Mouse (Mus musculus): ENCODE data around the gene Itgav. TPM values are rescaled to one million over a fixed set of nuclear protein-coding genes. Genes with fewer than 3 reads are reported as not detected.

Gene Itgav
- polyA plus RNA-seq, 1 experiment from 2014 or later: 48.3 TPM

DNA sequence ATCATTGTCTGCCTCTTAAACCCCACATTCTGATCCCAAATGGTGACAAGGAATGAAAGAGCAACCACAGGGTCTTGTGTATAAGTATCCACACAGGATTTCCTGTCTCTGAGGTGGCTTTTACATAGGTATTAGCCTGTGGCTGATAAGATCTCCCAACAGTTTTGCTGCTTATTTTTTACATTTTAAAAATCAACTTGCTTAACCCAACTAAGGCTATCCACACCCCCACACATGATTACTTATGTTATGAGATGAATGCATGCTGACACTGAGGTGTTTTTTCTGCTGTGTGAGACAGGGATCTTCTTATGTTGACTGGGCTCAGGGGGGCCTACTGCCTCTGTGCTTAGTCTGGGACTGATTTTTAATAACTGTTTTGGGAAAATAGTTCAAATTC is 1.3 kb upstream of the Itgav start:
- 0 out of 2 replicates have a peak, but pooled peaks cover 2% of the 10 kb centered on the region for H3K4me1 ChIP-seq (replicated peaks; ENCODE audit: control insufficient read depth, insufficient read depth, low read length)
- H3K9me3 ChIP-seq (ENCODE audit: control insufficient read depth, low read length): no peaks in the 10 kb centered on the region
- H3K27me3 ChIP-seq (ENCODE audit: control insufficient read depth, insufficient read depth, low read length): no peaks in the 10 kb centered on the region
- H3K27ac ChIP-seq (ENCODE audit: low read depth, low read length): no peak overlapping the region
- ATAC-seq (replicated peaks; ENCODE audit: low FRiP score) (no peak), DNase-seq (ENCODE audit: low spot score) (no peak)
- no peak overlapping the region for H3K4me2 ChIP-seq (ENCODE audit: low read depth, low read length, severe bottlenecking)
- no peak overlapping the region for H3K4me3 ChIP-seq (ENCODE audit: low read depth, low read length)
- no peaks in the 10 kb centered on the region for H3K36me3 ChIP-seq (ENCODE audit: control insufficient read depth, insufficient read depth, low read length)
- H3K9ac ChIP-seq (ENCODE audit: low read length): no peak overlapping the region

GRCm38 (mm10) chr2:83723346-83723745 is 851 bp upstream of the Itgav start:
- no peak overlapping the region; the same call in 1 of the 2 replicates for H3K27ac ChIP-seq (ENCODE audit: low read depth, low read length)
- H3K4me1 ChIP-seq (replicated peaks; ENCODE audit: control insufficient read depth, insufficient read depth, low read length): 0 out of 2 replicates have a peak, but pooled peaks cover 2% of the 10 kb centered on the region
- H3K9ac ChIP-seq (ENCODE audit: low read length): peak overlapping the region; percentile 88; the same call in 1 of the 2 replicates
- ATAC-seq (replicated peaks; ENCODE audit: low FRiP score) (no peak), DNase-seq (ENCODE audit: low spot score) (no peak)
- 48% methylated on average over 2 of the region's 2 CpGs for WGBS
- H3K4me3 ChIP-seq (ENCODE audit: low read depth, low read length): peak overlapping the region; percentile 72
- H3K4me2 ChIP-seq (ENCODE audit: low read depth, low read length, severe bottlenecking): peak overlapping the region; percentile 79
- H3K36me3 ChIP-seq (ENCODE audit: control insufficient read depth, insufficient read depth, low read length): no peaks in the 10 kb centered on the region
- no peaks in the 10 kb centered on the region for H3K27me3 ChIP-seq (ENCODE audit: control insufficient read depth, insufficient read depth, low read length)
- H3K9me3 ChIP-seq (ENCODE audit: control insufficient read depth, low read length): no peaks in the 10 kb centered on the region

DNA sequence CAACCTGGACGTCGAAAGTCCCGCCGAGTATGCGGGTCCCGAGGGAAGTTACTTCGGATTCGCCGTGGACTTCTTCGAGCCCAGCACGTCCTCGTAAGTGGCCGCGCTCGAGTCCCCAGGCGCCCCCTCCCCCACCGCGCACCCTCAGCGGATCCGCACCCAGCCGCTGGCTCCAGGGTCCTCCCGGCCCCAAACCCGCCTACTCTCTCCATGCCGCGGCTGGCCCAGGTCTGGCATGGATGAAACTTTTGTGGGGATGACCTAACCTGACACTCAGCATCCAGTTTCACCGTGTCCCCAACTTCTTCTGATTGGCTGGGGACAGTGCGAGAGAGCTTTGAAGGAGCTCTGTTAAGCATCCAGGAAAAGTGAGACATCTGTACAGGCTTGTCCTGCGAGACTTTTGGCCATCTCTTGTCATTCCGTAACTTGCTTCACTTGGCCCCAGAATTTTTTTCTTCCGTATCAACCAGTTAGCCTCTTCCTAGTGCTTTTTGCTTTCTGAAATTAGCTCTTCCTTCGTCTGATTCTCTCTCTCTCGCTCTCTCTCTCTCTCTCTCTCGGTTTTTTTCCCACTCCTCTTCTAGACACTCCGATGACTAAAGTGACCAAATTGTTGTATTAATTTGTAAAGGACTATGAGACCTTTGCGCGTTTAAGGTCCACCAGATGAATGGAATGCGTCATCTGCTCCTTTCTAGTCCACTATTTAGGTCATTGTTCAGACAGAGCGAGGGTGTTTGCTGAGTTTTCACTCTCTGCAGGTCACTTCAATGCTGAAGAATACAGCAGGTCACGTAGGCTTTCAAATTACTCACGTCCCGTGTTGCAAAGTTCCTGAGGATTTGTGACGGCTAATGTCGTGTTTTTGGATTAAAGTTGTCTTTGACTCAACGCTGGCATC is 882 bp downstream of the Itgav start:
- H3K36me3 ChIP-seq (ENCODE audit: control insufficient read depth, insufficient read depth, low read length): no peaks in the 10 kb centered on the region
- H3K4me3 ChIP-seq (ENCODE audit: low read depth, low read length): peak overlapping the region; percentile 72
- ATAC-seq (replicated peaks; ENCODE audit: low FRiP score) (peak; percentile 74), DNase-seq (ENCODE audit: low spot score) (peak; percentile 81)
- H3K9ac ChIP-seq (ENCODE audit: low read length): peak overlapping the region; percentile 88
- no peaks in the 10 kb centered on the region for H3K27me3 ChIP-seq (ENCODE audit: control insufficient read depth, insufficient read depth, low read length)
- 0 out of 2 replicates have a peak, but pooled peaks cover 2% of the 10 kb centered on the region for H3K4me1 ChIP-seq (replicated peaks; ENCODE audit: control insufficient read depth, insufficient read depth, low read length)
- no peaks in the 10 kb centered on the region for H3K9me3 ChIP-seq (ENCODE audit: control insufficient read depth, low read length)
- peak overlapping the region; percentile 79 for H3K4me2 ChIP-seq (ENCODE audit: low read depth, low read length, severe bottlenecking)
- peak overlapping the region; percentile 89 for H3K27ac ChIP-seq (ENCODE audit: low read depth, low read length)
- WGBS: 2% methylated on average over 44 of the region's 44 CpGs

GRCm38 (mm10) chr2:83725796-83726195 is 1.6 kb downstream of the Itgav start:
- 71% methylated on average over 4 of the region's 4 CpGs for whole genome bisulfite sequencing
- Histone ChIP-seq H3K9me3 (ENCODE audit: control insufficient read depth, low read length) (no peaks in the 10 kb centered on the region), H3K4me3 (ENCODE audit: low read depth, low read length) (peak overlapping the region; percentile 72), H3K36me3 (ENCODE audit: control insufficient read depth, insufficient read depth, low read length) (no peaks in the 10 kb centered on the region), H3K9ac (ENCODE audit: low read length) (no peak overlapping the region), H3K27ac (ENCODE audit: low read depth, low read length) (no peak overlapping the region), H3K4me2 (ENCODE audit: low read depth, low read length, severe bottlenecking) (peak overlapping the region; percentile 79), H3K4me1 (replicated peaks; ENCODE audit: control insufficient read depth, insufficient read depth, low read length) (0 out of 2 replicates have a peak, but pooled peaks cover 2% of the 10 kb centered on the region), H3K27me3 (ENCODE audit: control insufficient read depth, insufficient read depth, low read length) (no peaks in the 10 kb centered on the region)
- ATAC-seq (replicated peaks; ENCODE audit: low FRiP score) (no peak), DNase-seq (ENCODE audit: low spot score) (no peak)

GRCm38 (mm10) chr2:83728238-83728682 is 4.1 kb downstream of the Itgav start:
- no peak overlapping the region for H3K27ac ChIP-seq (ENCODE audit: low read depth, low read length)
- H3K9me3 ChIP-seq (ENCODE audit: control insufficient read depth, low read length): no peaks in the 10 kb centered on the region
- no peaks in the 10 kb centered on the region for H3K27me3 ChIP-seq (ENCODE audit: control insufficient read depth, insufficient read depth, low read length)
- ATAC-seq (replicated peaks; ENCODE audit: low FRiP score) (no peak), DNase-seq (ENCODE audit: low spot score) (no peak)
- no peak overlapping the region for H3K4me2 ChIP-seq (ENCODE audit: low read depth, low read length, severe bottlenecking)
- H3K9ac ChIP-seq (ENCODE audit: low read length): no peak overlapping the region
- H3K4me1 ChIP-seq (replicated peaks; ENCODE audit: control insufficient read depth, insufficient read depth, low read length): 0 out of 2 replicates have a peak, but pooled peaks cover 2% of the 10 kb centered on the region
- WGBS: 78% methylated on average over 4 of the region's 4 CpGs
- H3K4me3 ChIP-seq (ENCODE audit: low read depth, low read length): no peak overlapping the region
- H3K36me3 ChIP-seq (ENCODE audit: control insufficient read depth, insufficient read depth, low read length): no peaks in the 10 kb centered on the region

- H3K4me1 ChIP-seq (replicated peaks; ENCODE audit: control insufficient read depth, insufficient read depth, low read length): 0 out of 2 replicates have a peak, but pooled peaks cover 2% of the 10 kb centered on the region
- ATAC-seq (replicated peaks; ENCODE audit: low FRiP score): no peak
- no peak overlapping the region for H3K9ac ChIP-seq (ENCODE audit: low read length)
- no peak overlapping the region for H3K4me3 ChIP-seq (ENCODE audit: low read depth, low read length)
- no peak for DNase-seq (ENCODE audit: low spot score)
- H3K4me2 ChIP-seq (ENCODE audit: low read depth, low read length, severe bottlenecking): no peak overlapping the region
- no peaks in the 10 kb centered on the region for H3K9me3 ChIP-seq (ENCODE audit: control insufficient read depth, low read length)
- no peaks in the 10 kb centered on the region for H3K27me3 ChIP-seq (ENCODE audit: control insufficient read depth, insufficient read depth, low read length)
- 91% methylated on average over 5 of the region's 5 CpGs for WGBS
- no peaks in the 10 kb centered on the region for H3K36me3 ChIP-seq (ENCODE audit: control insufficient read depth, insufficient read depth, low read length)
- H3K27ac ChIP-seq (ENCODE audit: low read depth, low read length): no peak overlapping the region
Measured at GRCm38 (mm10) chr2:83729339-83729738, 5.1 kb downstream of the Itgav start.

- no peak overlapping the region for H3K4me3 ChIP-seq (ENCODE audit: low read depth, low read length)
- no peak overlapping the region for H3K4me2 ChIP-seq (ENCODE audit: low read depth, low read length, severe bottlenecking)
- ATAC-seq (replicated peaks; ENCODE audit: low FRiP score) (no peak), DNase-seq (ENCODE audit: low spot score) (no peak)
- no peaks in the 10 kb centered on the region for H3K4me1 ChIP-seq (replicated peaks; ENCODE audit: control insufficient read depth, insufficient read depth, low read length)
- H3K27me3 ChIP-seq (ENCODE audit: control insufficient read depth, insufficient read depth, low read length): no peaks in the 10 kb centered on the region
- no peaks in the 10 kb centered on the region for H3K9me3 ChIP-seq (ENCODE audit: control insufficient read depth, low read length)
- 88% methylated on average over 4 of the region's 4 CpGs for WGBS
- no peak overlapping the region for H3K9ac ChIP-seq (ENCODE audit: low read length)
- no peaks in the 10 kb centered on the region for H3K36me3 ChIP-seq (ENCODE audit: control insufficient read depth, insufficient read depth, low read length)
- no peak overlapping the region for H3K27ac ChIP-seq (ENCODE audit: low read depth, low read length)
Measured at GRCm38 (mm10) chr2:83732896-83733295, 8.7 kb downstream of the Itgav start.

- no peak overlapping the region for H3K9ac ChIP-seq (ENCODE audit: low read length)
- ATAC-seq (replicated peaks; ENCODE audit: low FRiP score): no peak
- no peaks in the 10 kb centered on the region for H3K36me3 ChIP-seq (ENCODE audit: control insufficient read depth, insufficient read depth, low read length)
- 93% methylated on average over 13 of the region's 13 CpGs for WGBS
- DNase-seq (ENCODE audit: low spot score): no peak
- H3K27ac ChIP-seq (ENCODE audit: low read depth, low read length): no peak overlapping the region
- H3K9me3 ChIP-seq (ENCODE audit: control insufficient read depth, low read length): no peaks in the 10 kb centered on the region
- no peaks in the 10 kb centered on the region for H3K27me3 ChIP-seq (ENCODE audit: control insufficient read depth, insufficient read depth, low read length)
- no peaks in the 10 kb centered on the region for H3K4me1 ChIP-seq (replicated peaks; ENCODE audit: control insufficient read depth, insufficient read depth, low read length)
- H3K4me3 ChIP-seq (ENCODE audit: low read depth, low read length): no peak overlapping the region
- H3K4me2 ChIP-seq (ENCODE audit: low read depth, low read length, severe bottlenecking): no peak overlapping the region
Measured at GRCm38 (mm10) chr2:83733981-83734393, 9.8 kb downstream of the Itgav start.
